Mouse (Mus musculus) G1E (cell line): Measurements from ENCODE around the gene Iba57. TPM values are rescaled to one million over a fixed set of nuclear protein-coding genes. Genes with fewer than 3 reads are reported as not detected.

Experiments
- ATAC-seq: 2 replicates; pipeline ENCODE4 v1.8.0; 2016; ENCODE audit warnings: mild to moderate bottlenecking; ENCODE audit not compliant: insufficient number of reproducible peaks, poor library complexity, low FRiP score, severe bottlenecking; ENCODE audit errors: extremely low read depth
- DNase-seq: peaks from one replicate; pipeline ENCODE4 v3.0.0; 2012; ENCODE audit warnings: low spot score
- H3K27me3 ChIP-seq: 2 replicates; pipeline ENCODE4 v1.6.1; 2012; ENCODE audit warnings: mild to moderate bottlenecking, low read length, inconsistent platforms; ENCODE audit not compliant: insufficient read depth
- H3K36me3 ChIP-seq: replicated peaks from 2 replicates; pipeline ENCODE3; 2012; ENCODE audit warnings: mild to moderate bottlenecking, inconsistent platforms
- H3K4me1 ChIP-seq: 2 replicates; pipeline ENCODE4 v1.6.1; 2012; ENCODE audit warnings: low read depth, low read length, inconsistent platforms, mixed read lengths; ENCODE audit not compliant: insufficient read depth
- H3K4me3 ChIP-seq: 2 replicates; pipeline ENCODE4 v1.5.1; 2012; ENCODE audit warnings: low read depth, mild to moderate bottlenecking, inconsistent platforms, low read length, moderate library complexity, mixed read lengths
- H3K9me3 ChIP-seq: replicated peaks from 2 replicates; pipeline ENCODE4 v1.6.1; 2012; ENCODE audit warnings: inconsistent platforms
- CTCF ChIP-seq: IDR thresholded peaks from 2 replicates; pipeline ENCODE4 v1.5.1; 2012; ENCODE audit warnings: low read depth, low read length, inconsistent platforms, mixed read lengths
- GATA1 ChIP-seq: IDR thresholded peaks from 2 replicates; pipeline ENCODE4 v1.6.1; 2012; ENCODE audit warnings: borderline replicate concordance, low read length, inconsistent platforms, mixed read lengths
- GATA2 ChIP-seq: IDR thresholded peaks from 2 replicates; pipeline ENCODE4 v1.6.1; 2012; ENCODE audit warnings: low read depth, low read length, inconsistent platforms, borderline replicate concordance
- POLR2AphosphoS5 ChIP-seq: IDR thresholded peaks from 2 replicates; pipeline ENCODE4 v1.6.1; 2012; ENCODE audit warnings: low read depth, low read length, inconsistent platforms; ENCODE audit not compliant: insufficient replicate concordance
- TAL1 ChIP-seq: conservative IDR thresholded peaks from 2 replicates; pipeline ENCODE4 v1.6.1; 2012; ENCODE audit warnings: low read depth, low read length, inconsistent platforms, mixed read lengths
- polyA plus RNA-seq: library from polyadenylated mRNA; stranded (reverse); fragments of >175 nt; gene quantifications from 2 replicates; pipeline ENCODE4 v1.2.3, GENCODE M21; 2012
- total RNA-seq, 2 experiments: library from RNA; stranded (forward) in 1 of 2; stranded (reverse) in 1 of 2; fragments of 200-1000 nt in 1 of 2; fragments of >200 nt in 1 of 2; fragmentation: Nextera tagmentation in 1 of 2; gene quantifications; 2 replicates each; pipeline ENCODE4 v1.2.3; 2014 to 2017

Iba57 gene
- total and polyA plus RNA-seq, 3 experiments, result 4.9 to 10.5 (median 8.6) TPM

GRCm38 (mm10) chr11:59176475-59176874 lies 12.9 kb upstream of the Iba57 start:
- Histone ChIP-seq H3K36me3 (no peaks in the 10 kb centered on the region), H3K9me3 (peaks cover 7% of the 10 kb centered on the region), H3K4me1 (peaks cover 15% of the 10 kb centered on the region), H3K4me3 (no peak overlapping the region), H3K27me3 (peaks cover 20% of the 10 kb centered on the region)
- TF ChIP-seq TAL1 (no peak), GATA2 (no peak), GATA1 (no peak), CTCF (no peak), POLR2AphosphoS5 (no peak)
- ATAC-seq (no peak), DNase-seq (no peak)

- H3K4me3 ChIP-seq, result no peak overlapping the region
- peaks cover 7% of the 10 kb centered on the region for H3K9me3 ChIP-seq
- no peaks in the 10 kb centered on the region for H3K36me3 ChIP-seq
- ATAC-seq, result no peak
- H3K27me3 ChIP-seq, result peaks cover 18% of the 10 kb centered on the region
- H3K4me1 ChIP-seq, result peaks cover 15% of the 10 kb centered on the region
- no peak for DNase-seq
- TF ChIP-seq CTCF (no peak), POLR2AphosphoS5 (no peak), TAL1 (no peak), GATA2 (no peak), GATA1 (no peak)
Observed at GRCm38 (mm10) chr11:59174189-59174838, 10.8 kb upstream of the Iba57 start.

GRCm38 (mm10) chr11:59170549-59170948 lies 7.0 kb upstream of the Iba57 start:
- H3K27me3 ChIP-seq, result peaks cover 5% of the 10 kb centered on the region; the same call in 1 of the 2 replicates
- no peak for TF ChIP-seq GATA2
- H3K9me3 ChIP-seq, result no peaks in the 10 kb centered on the region
- peaks cover 40% of the 10 kb centered on the region for H3K4me1 ChIP-seq
- ATAC-seq (no peak), DNase-seq (no peak)
- no peaks in the 10 kb centered on the region for H3K36me3 ChIP-seq
- H3K4me3 ChIP-seq, result no peak overlapping the region

- H3K9me3 ChIP-seq, result no peaks in the 10 kb centered on the region
- ATAC-seq (no peak), DNase-seq (no peak)
- H3K27me3 ChIP-seq, result peaks cover 1% of the 10 kb centered on the region; the same call in 1 of the 2 replicates
- no peaks in the 10 kb centered on the region for H3K36me3 ChIP-seq
- TF ChIP-seq TAL1, result no peak
- no peak for TF ChIP-seq GATA2
- TF ChIP-seq POLR2AphosphoS5, result no peak
- no peak for TF ChIP-seq CTCF
- no peak for TF ChIP-seq GATA1
- H3K4me1 ChIP-seq, result peaks cover 45% of the 10 kb centered on the region
- no peak overlapping the region for H3K4me3 ChIP-seq
Observed at GRCm38 (mm10) chr11:59169807-59170206, 6.3 kb upstream of the Iba57 start.

GRCm38 (mm10) chr11:59165616-59166241 lies 2.2 kb upstream of the Iba57 start:
- ATAC-seq (no peak), DNase-seq (no peak)
- Histone ChIP-seq H3K4me3 (no peak overlapping the region), H3K4me1 (peaks cover 66% of the 10 kb centered on the region), H3K36me3 (peaks cover 15% of the 10 kb centered on the region), H3K27me3 (no peaks in the 10 kb centered on the region), H3K9me3 (no peaks in the 10 kb centered on the region)
- TF ChIP-seq GATA2 (no peak), TAL1 (no peak), POLR2AphosphoS5 (no peak), CTCF (no peak), GATA1 (no peak)

GRCm38 (mm10) chr11:59164384-59164783 lies 845 bp upstream of the Iba57 start:
- Histone ChIP-seq H3K36me3 (peaks cover 29% of the 10 kb centered on the region), H3K4me3 (peak overlapping the region; percentile 84; the same call in 1 of the 2 replicates), H3K9me3 (no peaks in the 10 kb centered on the region), H3K4me1 (peaks cover 69% of the 10 kb centered on the region), H3K27me3 (no peaks in the 10 kb centered on the region)
- no peak for TF ChIP-seq POLR2AphosphoS5
- no peak for TF ChIP-seq CTCF
- peak; percentile 73 for TF ChIP-seq TAL1
- TF ChIP-seq GATA1, result no peak
- no peak for TF ChIP-seq GATA2
- ATAC-seq (peak; percentile 52), DNase-seq (peak; percentile 47)
